Mouse (Mus musculus) intestine, postnatal 0 days (tissue): Measurements from ENCODE around the gene 1700016K19Rik. TPM values are rescaled to one million over a fixed set of nuclear protein-coding genes. Genes with fewer than 3 reads are reported as not detected.

Experiments used
- ATAC-seq: fragments of 200-750 bp; cut with Nextera tagmentation; 2 replicates; pipeline ENCODE4 v1.8.0; 2017; ENCODE audit warnings: mild to moderate bottlenecking, moderate TSS enrichment, moderate library complexity
- H3K27ac ChIP-seq: fragments of 300-500 bp; sonication (generic); 2 replicates; pipeline ENCODE4 v1.5.1; 2014; ENCODE audit warnings: mild to moderate bottlenecking, low read depth, low read length, moderate library complexity
- H3K27me3 ChIP-seq: fragments of 300-500 bp; sonication (generic); replicated peaks from 2 replicates; pipeline ENCODE4 v1.6.1; 2014; ENCODE audit warnings: low read length, mixed read lengths; ENCODE audit not compliant: control insufficient read depth, insufficient read depth
- H3K36me3 ChIP-seq: fragments of 300-500 bp; sonication (generic); 2 replicates; pipeline ENCODE4 v1.6.1; 2014; ENCODE audit warnings: mild to moderate bottlenecking, moderate library complexity; ENCODE audit not compliant: control insufficient read depth, insufficient read depth
- H3K4me1 ChIP-seq: fragments of 300-500 bp; sonication (generic); replicated peaks from 2 replicates; pipeline ENCODE4 v1.6.1; 2014; ENCODE audit warnings: antibody characterized with exemption, low read length, mixed read lengths; ENCODE audit not compliant: control insufficient read depth, insufficient read depth
- H3K4me2 ChIP-seq: fragments of 300-500 bp; sonication (generic); replicated peaks from 2 replicates; pipeline ENCODE4 v1.6.1; 2014; ENCODE audit warnings: low read depth, mild to moderate bottlenecking, moderate library complexity
- H3K4me3 ChIP-seq: fragments of 300-500 bp; sonication (generic); 2 replicates; pipeline ENCODE4 v1.5.1; 2014; ENCODE audit warnings: low read depth, low read length
- H3K9ac ChIP-seq: fragments of 300-500 bp; sonication (generic); 2 replicates; pipeline ENCODE4 v1.6.1; 2014; ENCODE audit warnings: mild to moderate bottlenecking, low read depth, low read length
- H3K9me3 ChIP-seq: fragments of 300-500 bp; sonication (generic); 2 replicates; pipeline ENCODE4 v1.6.1; 2016; ENCODE audit warnings: mixed run types; ENCODE audit not compliant: control insufficient read depth
- CTCF ChIP-seq: sonication (generic); IDR thresholded peaks from 2 replicates; pipeline ENCODE4 v1.5.1; 2016; ENCODE audit warnings: low read depth, mild to moderate bottlenecking, control low read depth, antibody characterized with exemption, moderate library complexity
- WGBS: fragments of 180-500 bp; shearing (Covaris S2); extraction: QIAGEN DNeasy Blood & Tissue Kit; methylation state at CpG from one replicate; pipeline ENCODE4 v1.1.7; 2014; 5-methylcytosine and 5-hydroxymethylcytosine counted together
- polyA plus RNA-seq: library from polyadenylated mRNA; unstranded; fragments of >200 nt; fragmentation: Nextera tagmentation; extraction: Ambion mirVana; gene quantifications from 2 replicates; pipeline ENCODE4 v1.2.1, GENCODE M21; 2015

Gene 1700016K19Rik
- polyA plus RNA-seq, 1 experiment from 2014 or later, result not detected

GRCm38 (mm10) chr11:75983194-75983593, 16.5 kb upstream of the 1700016K19Rik start:
- no peaks in the 10 kb centered on the region for H3K27me3 ChIP-seq
- TF ChIP-seq CTCF, result peak; percentile 55
- no peaks in the 10 kb centered on the region for H3K4me1 ChIP-seq
- ATAC-seq, result no peak
- no peak overlapping the region for H3K9ac ChIP-seq
- H3K4me3 ChIP-seq, result no peak overlapping the region
- no peaks in the 10 kb centered on the region for H3K36me3 ChIP-seq
- no peak overlapping the region for H3K4me2 ChIP-seq
- 77% methylated on average over 4 of the region's 4 CpGs for WGBS
- H3K27ac ChIP-seq, result no peak overlapping the region
- H3K9me3 ChIP-seq, result no peaks in the 10 kb centered on the region

- ATAC-seq, result no peak
- TF ChIP-seq CTCF, result no peak
- Histone ChIP-seq H3K36me3 (no peaks in the 10 kb centered on the region), H3K27me3 (no peaks in the 10 kb centered on the region), H3K4me1 (no peaks in the 10 kb centered on the region), H3K9me3 (no peaks in the 10 kb centered on the region), H3K9ac (no peak overlapping the region), H3K27ac (no peak overlapping the region), H3K4me3 (no peak overlapping the region), H3K4me2 (no peak overlapping the region)
- WGBS, result 70% methylated on average over 1 of the region's 1 CpGs
These were observed 15.1 kb upstream of the 1700016K19Rik start for GRCm38 (mm10) chr11:75984581-75984980.

GRCm38 (mm10) chr11:75985948-75986347, 13.8 kb upstream of the 1700016K19Rik start:
- no peak for TF ChIP-seq CTCF
- no peak overlapping the region for H3K4me2 ChIP-seq

GRCm38 (mm10) chr11:75990965-75991835, 8.5 kb upstream of the 1700016K19Rik start:
- Histone ChIP-seq H3K4me2 (no peak overlapping the region), H3K9ac (no peak overlapping the region), H3K36me3 (no peaks in the 10 kb centered on the region), H3K27me3 (no peaks in the 10 kb centered on the region), H3K4me3 (no peak overlapping the region), H3K4me1 (no peaks in the 10 kb centered on the region), H3K27ac (no peak overlapping the region), H3K9me3 (no peaks in the 10 kb centered on the region)
- ATAC-seq, result no peak
- 78% methylated on average over 15 of the region's 15 CpGs for WGBS
- TF ChIP-seq CTCF, result peak; percentile 39

More at GRCm38 (mm10) chr11:75985948-75986347, 13.8 kb upstream of the 1700016K19Rik start:
- no peaks in the 10 kb centered on the region for H3K27me3 ChIP-seq
- no peaks in the 10 kb centered on the region for H3K4me1 ChIP-seq
- H3K36me3 ChIP-seq, result no peaks in the 10 kb centered on the region
- no peak overlapping the region for H3K27ac ChIP-seq
- no peak overlapping the region for H3K9ac ChIP-seq
- no peak overlapping the region for H3K4me3 ChIP-seq
- WGBS, result 75% methylated on average over 7 of the region's 7 CpGs
- no peaks in the 10 kb centered on the region for H3K9me3 ChIP-seq
- ATAC-seq, result no peak

GRCm38 (mm10) chr11:75991911-75992310, 7.8 kb upstream of the 1700016K19Rik start:
- Histone ChIP-seq H3K9ac (no peak overlapping the region), H3K27me3 (no peaks in the 10 kb centered on the region), H3K4me3 (no peak overlapping the region), H3K4me1 (no peaks in the 10 kb centered on the region), H3K27ac (no peak overlapping the region), H3K4me2 (no peak overlapping the region), H3K36me3 (no peaks in the 10 kb centered on the region), H3K9me3 (no peaks in the 10 kb centered on the region)
- no peak for ATAC-seq
- TF ChIP-seq CTCF, result no peak
- WGBS, result 92% methylated on average over 8 of the region's 8 CpGs

- TF ChIP-seq CTCF, result no peak
- Histone ChIP-seq H3K4me1 (no peaks in the 10 kb centered on the region), H3K36me3 (no peaks in the 10 kb centered on the region), H3K27me3 (no peaks in the 10 kb centered on the region), H3K9me3 (no peaks in the 10 kb centered on the region), H3K4me3 (no peak overlapping the region), H3K4me2 (no peak overlapping the region), H3K27ac (no peak overlapping the region), H3K9ac (no peak overlapping the region)
- WGBS, result 88% methylated on average over 8 of the region's 8 CpGs
- ATAC-seq, result no peak
These were observed 7.2 kb upstream of the 1700016K19Rik start for GRCm38 (mm10) chr11:75992481-75992880.
